Mouse (Mus musculus) NIH3T3 (cell line): Measurements from ENCODE around the gene Nubp1.

Experiments used
- DNase-seq: peaks from one replicate; pipeline ENCODE4 v3.0.0-alpha.2; 2012; ENCODE audit warnings: low read depth

Gene Nubp1

GRCm38 (mm10) chr16:10468201-10468600 is 56.5 kb downstream of the Nubp1 start:
- no peak for DNase-seq

- no peak for DNase-seq
Measured at GRCm38 (mm10) chr16:10471950-10472349, 60.2 kb downstream of the Nubp1 start.
